Mouse (Mus musculus) forebrain, embryonic 11.5 days (tissue): ENCODE data around the gene Tmem38b. TPM values are rescaled to one million over a fixed set of nuclear protein-coding genes. Genes with fewer than 3 reads are reported as not detected.
"Not testable (repeated sequence)": the region's sequence is repeated elsewhere in the genome, so short reads cannot be mapped to it uniquely, and the experiment has no call there.

Experiments used
- ATAC-seq: fragments of 200-750 bp; cut with Nextera tagmentation; replicated peaks from 2 replicates; pipeline ENCODE4 v1.8.0; 2017; ENCODE audit warnings: moderate TSS enrichment; ENCODE audit not compliant: low FRiP score
- DNase-seq: peaks from one replicate; pipeline ENCODE4 v3.0.0-alpha.2; 2017; ENCODE audit warnings: low spot score
- H3K27ac ChIP-seq: fragments of 300-500 bp; sonication (generic); 2 replicates; pipeline ENCODE4 v1.5.1; 2014; ENCODE audit warnings: low read depth, low read length
- H3K27me3 ChIP-seq: fragments of 300-500 bp; sonication (generic); 2 replicates; pipeline ENCODE4 v1.6.1; 2014; ENCODE audit warnings: mild to moderate bottlenecking, low read length, mixed read lengths; ENCODE audit not compliant: control insufficient read depth, insufficient read depth
- H3K36me3 ChIP-seq: fragments of 300-500 bp; sonication (generic); 2 replicates; pipeline ENCODE4 v1.6.1; 2014; ENCODE audit warnings: mild to moderate bottlenecking, low read length, moderate library complexity, mixed read lengths; ENCODE audit not compliant: control insufficient read depth, insufficient read depth
- H3K4me1 ChIP-seq: fragments of 300-500 bp; sonication (generic); replicated peaks from 2 replicates; pipeline ENCODE4 v1.6.1; 2014; ENCODE audit warnings: low read length, mixed read lengths; ENCODE audit not compliant: control insufficient read depth, insufficient read depth
- H3K4me2 ChIP-seq: fragments of 300-500 bp; sonication (generic); 2 replicates; pipeline ENCODE4 v1.6.1; 2014; ENCODE audit warnings: low read depth, mild to moderate bottlenecking, low read length, moderate library complexity, mixed read lengths; ENCODE audit not compliant: severe bottlenecking
- H3K4me3 ChIP-seq: fragments of 300-500 bp; sonication (generic); 2 replicates; pipeline ENCODE4 v1.5.1; 2014; ENCODE audit warnings: low read depth, low read length
- H3K9ac ChIP-seq: fragments of 300-500 bp; sonication (generic); 2 replicates; pipeline ENCODE4 v1.6.1; 2014; ENCODE audit warnings: low read length
- H3K9me3 ChIP-seq: fragments of 300-500 bp; sonication (generic); 2 replicates; pipeline ENCODE4 v1.6.1; 2016; ENCODE audit warnings: low read length, mixed read lengths; ENCODE audit not compliant: control insufficient read depth
- WGBS: fragments of 180-500 bp; shearing (Covaris S2); extraction: QIAGEN DNeasy Blood & Tissue Kit; methylation state at CpG from one replicate; pipeline ENCODE4 v1.1.7; 2014; 5-methylcytosine and 5-hydroxymethylcytosine counted together
- polyA plus RNA-seq: library from polyadenylated mRNA; unstranded; fragments of >200 nt; fragmentation: Nextera tagmentation; extraction: Ambion mirVana; gene quantifications from 2 replicates; pipeline ENCODE4 v1.2.1, GENCODE M21; 2014

Gene Tmem38b
- polyA plus RNA-seq, 1 experiment from 2014 or later, result 9.1 TPM

- Histone ChIP-seq H3K27ac (no peak overlapping the region), H3K4me3 (no peak overlapping the region), H3K36me3 (no peaks in the 10 kb centered on the region), H3K4me1 (peaks cover 11% of the 10 kb centered on the region; the same call in 1 of the 2 replicates), H3K27me3 (no peaks in the 10 kb centered on the region), H3K9ac (no peak overlapping the region), H3K4me2 (no peak overlapping the region), H3K9me3 (no peaks in the 10 kb centered on the region)
- ATAC-seq, result no peak
- 89% methylated on average over 2 of the region's 2 CpGs for WGBS
- no peak for DNase-seq
Observed at GRCm38 (mm10) chr4:53795706-53796105, 30.1 kb upstream of the Tmem38b start.

- Histone ChIP-seq H3K4me3 (no peak overlapping the region), H3K9ac (peak overlapping the region; percentile 1; the same call in 1 of the 2 replicates)
Observed at GRCm38 (mm10) chr4:53796865-53797772, 28.7 kb upstream of the Tmem38b start.

GRCm38 (mm10) chr4:53798896-53799676 lies 26.8 kb upstream of the Tmem38b start:
- no peak for DNase-seq
- H3K27ac ChIP-seq, result no peak overlapping the region
- 30% methylated on average over 7 of the region's 7 CpGs for WGBS

More at GRCm38 (mm10) chr4:53796865-53797772, 28.7 kb upstream of the Tmem38b start:
- Histone ChIP-seq H3K36me3 (no peaks in the 10 kb centered on the region), H3K9me3 (no peaks in the 10 kb centered on the region), H3K27ac (peak overlapping the region; percentile 61; the same call in 1 of the 2 replicates), H3K4me1 (peaks cover 11% of the 10 kb centered on the region; the same call in 1 of the 2 replicates), H3K4me2 (peak overlapping the region; percentile 19), H3K27me3 (no peaks in the 10 kb centered on the region)
- DNase-seq (peak; percentile 69), ATAC-seq (peak; percentile 91)
- WGBS, result 3% methylated on average over 18 of the region's 18 CpGs

GRCm38 (mm10) chr4:53799753-53800152 lies 26.1 kb upstream of the Tmem38b start:
- no peak overlapping the region for H3K4me2 ChIP-seq
- no peak overlapping the region for H3K4me3 ChIP-seq
- ATAC-seq, result no peak
- no peaks in the 10 kb centered on the region for H3K36me3 ChIP-seq
- no peak overlapping the region for H3K27ac ChIP-seq
- no peaks in the 10 kb centered on the region for H3K27me3 ChIP-seq
- H3K9ac ChIP-seq, result no peak overlapping the region
- H3K4me1 ChIP-seq, result peaks cover 11% of the 10 kb centered on the region; the same call in 1 of the 2 replicates
- DNase-seq, result no peak
- 54% methylated on average over 1 of the region's 1 CpGs for WGBS
- H3K9me3 ChIP-seq, result no peaks in the 10 kb centered on the region

More at GRCm38 (mm10) chr4:53798896-53799676, 26.8 kb upstream of the Tmem38b start:
- Histone ChIP-seq H3K4me1 (peaks cover 11% of the 10 kb centered on the region; the same call in 1 of the 2 replicates), H3K9ac (no peak overlapping the region), H3K4me2 (no peak overlapping the region), H3K36me3 (no peaks in the 10 kb centered on the region), H3K4me3 (no peak overlapping the region), H3K9me3 (no peaks in the 10 kb centered on the region), H3K27me3 (no peaks in the 10 kb centered on the region)
- ATAC-seq, result no peak

GRCm38 (mm10) chr4:53803674-53804073 lies 22.2 kb upstream of the Tmem38b start:
- not testable (repeated sequence) for H3K27me3 ChIP-seq, H3K4me1 ChIP-seq, H3K9ac ChIP-seq, H3K4me3 ChIP-seq, DNase-seq, ATAC-seq, H3K9me3 ChIP-seq, H3K27ac ChIP-seq, H3K4me2 ChIP-seq, H3K36me3 ChIP-seq
- WGBS, result 93% methylated on average over 7 of the region's 8 CpGs

GRCm38 (mm10) chr4:53806428-53806827 lies 19.4 kb upstream of the Tmem38b start:
- H3K4me3 ChIP-seq, H3K27me3 ChIP-seq, ATAC-seq, H3K27ac ChIP-seq, DNase-seq, H3K4me1 ChIP-seq, H3K9ac ChIP-seq, H3K36me3 ChIP-seq, H3K4me2 ChIP-seq, H3K9me3 ChIP-seq: not testable (repeated sequence)
- 91% methylated on average over 6 of the region's 6 CpGs for WGBS

GRCm38 (mm10) chr4:53818320-53818719 lies 7.5 kb upstream of the Tmem38b start:
- H3K4me3 ChIP-seq, result no peak overlapping the region
- no peaks in the 10 kb centered on the region for H3K27me3 ChIP-seq
- no peaks in the 10 kb centered on the region for H3K36me3 ChIP-seq
- H3K4me2 ChIP-seq, result no peak overlapping the region
- no peaks in the 10 kb centered on the region for H3K9me3 ChIP-seq
- no peaks in the 10 kb centered on the region for H3K4me1 ChIP-seq
- ATAC-seq (no peak), DNase-seq (no peak)
- WGBS, result 78% methylated on average over 5 of the region's 5 CpGs
- H3K9ac ChIP-seq, result no peak overlapping the region
- H3K27ac ChIP-seq, result no peak overlapping the region

GRCm38 (mm10) chr4:53823697-53824096 lies 2.1 kb upstream of the Tmem38b start:
- H3K4me1 ChIP-seq, result no peaks in the 10 kb centered on the region
- no peak for DNase-seq

More at GRCm38 (mm10) chr4:53823697-53824096, 2.1 kb upstream of the Tmem38b start:
- Histone ChIP-seq H3K27me3 (no peaks in the 10 kb centered on the region), H3K36me3 (no peaks in the 10 kb centered on the region), H3K9ac (no peak overlapping the region), H3K4me3 (no peak overlapping the region), H3K27ac (no peak overlapping the region), H3K4me2 (no peak overlapping the region), H3K9me3 (no peaks in the 10 kb centered on the region)
- ATAC-seq, result no peak
- 60% methylated on average over 6 of the region's 6 CpGs for WGBS
